Mouse (Mus musculus) E14TG2a.4 (cell line): ENCODE measurements around the gene Fgg.

Experiments used
- CTCF ChIP-seq: conservative IDR thresholded peaks from 2 replicates; pipeline ENCODE4 v1.5.1; 2014; ENCODE audit warnings: low read length
- POU5F1 ChIP-seq: IDR thresholded peaks from 2 replicates; pipeline ENCODE4 v1.6.1; 2014; ENCODE audit warnings: low read length, borderline replicate concordance

- no peak for TF ChIP-seq POU5F1
- no peak for TF ChIP-seq CTCF
These were observed 34.9 kb downstream of the Fgg start for GRCm38 (mm10) chr3:83042451-83042850.
